Mouse (Mus musculus) stomach, embryonic 15.5 days (tissue): ENCODE results near the gene Tuba3a. TPM values are rescaled to one million over a fixed set of nuclear protein-coding genes. Genes with fewer than 3 reads are reported as not detected.

Source experiments
- ATAC-seq: fragments of 200-750 bp; cut with Nextera tagmentation; 2 replicates; pipeline ENCODE4 v1.8.0; 2017; ENCODE audit warnings: low read depth, moderate number of reproducible peaks, moderate TSS enrichment; ENCODE audit not compliant: insufficient read depth, low FRiP score
- H3K27ac ChIP-seq: fragments of 300-500 bp; sonication (generic); 2 replicates; pipeline ENCODE4 v1.5.1; 2015; ENCODE audit warnings: mild to moderate bottlenecking, inconsistent platforms
- H3K27me3 ChIP-seq: fragments of 300-500 bp; sonication (generic); replicated peaks from 2 replicates; pipeline ENCODE4 v1.6.1; 2015; ENCODE audit warnings: inconsistent platforms
- H3K36me3 ChIP-seq: fragments of 300-500 bp; sonication (generic); 2 replicates; pipeline ENCODE4 v1.6.1; 2015; ENCODE audit warnings: inconsistent platforms
- H3K4me1 ChIP-seq: fragments of 300-500 bp; sonication (generic); 2 replicates; pipeline ENCODE4 v1.6.1; 2015; ENCODE audit warnings: inconsistent platforms
- H3K4me2 ChIP-seq: fragments of 300-500 bp; sonication (generic); 2 replicates; pipeline ENCODE4 v1.6.1; 2015; ENCODE audit warnings: mild to moderate bottlenecking, inconsistent platforms
- H3K4me3 ChIP-seq: fragments of 300-500 bp; sonication (generic); replicated peaks from 2 replicates; pipeline ENCODE4 v1.5.1; 2015; ENCODE audit warnings: inconsistent platforms
- H3K9ac ChIP-seq: fragments of 300-500 bp; sonication (generic); 2 replicates; pipeline ENCODE4 v1.6.1; 2015; ENCODE audit warnings: inconsistent platforms
- H3K9me3 ChIP-seq: fragments of 300-500 bp; sonication (generic); 2 replicates; pipeline ENCODE4 v1.6.1; 2016; ENCODE audit warnings: inconsistent platforms
- WGBS: fragments of 180-500 bp; shearing (Covaris S2); methylation state at CpG from one replicate; pipeline ENCODE4 v1.1.7; 2015; 5-methylcytosine and 5-hydroxymethylcytosine counted together
- polyA plus RNA-seq: library from polyadenylated mRNA; unstranded; fragments of >200 nt; fragmentation: Nextera tagmentation; extraction: Ambion mirVana; gene quantifications from 2 replicates; pipeline ENCODE4 v1.2.1, GENCODE M21; 2015

Tuba3a gene
- polyA plus RNA-seq, 1 experiment from 2014 or later = 0.12 TPM

- Histone ChIP-seq H3K4me2 (no peak overlapping the region), H3K9me3 (no peaks in the 10 kb centered on the region), H3K27me3 (no peaks in the 10 kb centered on the region), H3K36me3 (no peaks in the 10 kb centered on the region), H3K9ac (no peak overlapping the region), H3K27ac (no peak overlapping the region), H3K4me1 (no peaks in the 10 kb centered on the region), H3K4me3 (no peak overlapping the region)
- WGBS = 75% methylated on average over 8 of the region's 8 CpGs
- ATAC-seq = no peak
Measured at GRCm38 (mm10) chr6:125256222-125256966, 29.4 kb downstream of the Tuba3a start.

- no peak overlapping the region for H3K9ac ChIP-seq
- H3K9me3 ChIP-seq = no peaks in the 10 kb centered on the region
- H3K36me3 ChIP-seq = no peaks in the 10 kb centered on the region
- no peak for ATAC-seq
- H3K4me1 ChIP-seq = no peaks in the 10 kb centered on the region
- H3K27me3 ChIP-seq = no peaks in the 10 kb centered on the region
- 78% methylated on average over 7 of the region's 7 CpGs for WGBS
- no peak overlapping the region for H3K4me2 ChIP-seq
- no peak overlapping the region for H3K27ac ChIP-seq
- no peak overlapping the region for H3K4me3 ChIP-seq
Measured at GRCm38 (mm10) chr6:125255516-125256044, 30.3 kb downstream of the Tuba3a start.

GRCm38 (mm10) chr6:125253863-125254715 is 31.8 kb downstream of the Tuba3a start:
- no peak overlapping the region for H3K27ac ChIP-seq

GRCm38 (mm10) chr6:125252711-125253110 is 33.1 kb downstream of the Tuba3a start:
- H3K9me3 ChIP-seq = no peaks in the 10 kb centered on the region
- no peaks in the 10 kb centered on the region for H3K27me3 ChIP-seq
- H3K27ac ChIP-seq = no peak overlapping the region
- no peak overlapping the region for H3K4me2 ChIP-seq
- H3K9ac ChIP-seq = no peak overlapping the region
- H3K4me3 ChIP-seq = no peak overlapping the region
- ATAC-seq = no peak
- H3K36me3 ChIP-seq = no peaks in the 10 kb centered on the region
- H3K4me1 ChIP-seq = no peaks in the 10 kb centered on the region
- 82% methylated on average over 8 of the region's 8 CpGs for WGBS

More at GRCm38 (mm10) chr6:125253863-125254715, 31.8 kb downstream of the Tuba3a start:
- Histone ChIP-seq H3K9me3 (no peaks in the 10 kb centered on the region), H3K4me1 (no peaks in the 10 kb centered on the region), H3K4me2 (no peak overlapping the region), H3K4me3 (no peak overlapping the region), H3K9ac (no peak overlapping the region), H3K27me3 (no peaks in the 10 kb centered on the region), H3K36me3 (no peaks in the 10 kb centered on the region)
- WGBS = 73% methylated on average over 14 of the region's 14 CpGs
- no peak for ATAC-seq

GRCm38 (mm10) chr6:125252285-125252684 is 33.6 kb downstream of the Tuba3a start:
- H3K4me1 ChIP-seq = no peaks in the 10 kb centered on the region
- no peaks in the 10 kb centered on the region for H3K36me3 ChIP-seq
- no peak overlapping the region for H3K27ac ChIP-seq
- H3K9ac ChIP-seq = no peak overlapping the region
- no peak overlapping the region for H3K4me2 ChIP-seq
- no peak for ATAC-seq
- no peaks in the 10 kb centered on the region for H3K27me3 ChIP-seq
- WGBS = 77% methylated on average over 3 of the region's 3 CpGs
- no peak overlapping the region for H3K4me3 ChIP-seq
- no peaks in the 10 kb centered on the region for H3K9me3 ChIP-seq

GRCm38 (mm10) chr6:125244551-125244950 is 41.3 kb downstream of the Tuba3a start:
- no peaks in the 10 kb centered on the region for H3K4me1 ChIP-seq
- no peaks in the 10 kb centered on the region for H3K27me3 ChIP-seq
- H3K9me3 ChIP-seq = no peaks in the 10 kb centered on the region
- WGBS = 35% methylated on average over 1 of the region's 1 CpGs
- no peak overlapping the region for H3K9ac ChIP-seq
- no peak for ATAC-seq
- no peaks in the 10 kb centered on the region for H3K36me3 ChIP-seq
- H3K4me3 ChIP-seq = no peak overlapping the region
- H3K27ac ChIP-seq = no peak overlapping the region
- H3K4me2 ChIP-seq = no peak overlapping the region

- WGBS = 72% methylated on average over 8 of the region's 8 CpGs
- no peaks in the 10 kb centered on the region for H3K9me3 ChIP-seq
- no peak for ATAC-seq
Measured at GRCm38 (mm10) chr6:125241566-125241965, 44.3 kb downstream of the Tuba3a start.

GRCm38 (mm10) chr6:125240617-125241016 is 45.2 kb downstream of the Tuba3a start:
- no peak for ATAC-seq
- WGBS = 81% methylated on average over 5 of the region's 5 CpGs
- Histone ChIP-seq H3K9me3 (no peaks in the 10 kb centered on the region), H3K27ac (no peak overlapping the region), H3K4me3 (no peak overlapping the region), H3K4me2 (no peak overlapping the region), H3K36me3 (no peaks in the 10 kb centered on the region), H3K9ac (no peak overlapping the region), H3K4me1 (no peaks in the 10 kb centered on the region), H3K27me3 (no peaks in the 10 kb centered on the region)

More at GRCm38 (mm10) chr6:125241566-125241965, 44.3 kb downstream of the Tuba3a start:
- Histone ChIP-seq H3K27me3 (no peaks in the 10 kb centered on the region), H3K4me3 (no peak overlapping the region), H3K4me2 (no peak overlapping the region), H3K4me1 (no peaks in the 10 kb centered on the region), H3K9ac (no peak overlapping the region), H3K27ac (no peak overlapping the region), H3K36me3 (no peaks in the 10 kb centered on the region)

- WGBS = 86% methylated on average over 5 of the region's 5 CpGs
Measured at GRCm38 (mm10) chr6:125239547-125239946, 46.3 kb downstream of the Tuba3a start.

GRCm38 (mm10) chr6:125238396-125238795 is 47.4 kb downstream of the Tuba3a start:
- 51% methylated on average over 6 of the region's 6 CpGs for WGBS
- ATAC-seq = no peak

More at GRCm38 (mm10) chr6:125239547-125239946, 46.3 kb downstream of the Tuba3a start:
- H3K9me3 ChIP-seq = no peaks in the 10 kb centered on the region
- H3K27me3 ChIP-seq = no peaks in the 10 kb centered on the region
- no peak overlapping the region for H3K4me3 ChIP-seq
- no peak overlapping the region for H3K27ac ChIP-seq
- H3K4me2 ChIP-seq = no peak overlapping the region
- H3K9ac ChIP-seq = no peak overlapping the region
- ATAC-seq = no peak
- no peaks in the 10 kb centered on the region for H3K4me1 ChIP-seq
- H3K36me3 ChIP-seq = no peaks in the 10 kb centered on the region

GRCm38 (mm10) chr6:125237421-125237820 is 48.4 kb downstream of the Tuba3a start:
- H3K9ac ChIP-seq = no peak overlapping the region
- H3K4me1 ChIP-seq = no peaks in the 10 kb centered on the region
- H3K36me3 ChIP-seq = no peaks in the 10 kb centered on the region
- H3K27me3 ChIP-seq = no peaks in the 10 kb centered on the region
- no peaks in the 10 kb centered on the region for H3K9me3 ChIP-seq
- WGBS = 77% methylated on average over 4 of the region's 4 CpGs
- H3K4me2 ChIP-seq = no peak overlapping the region
- no peak overlapping the region for H3K27ac ChIP-seq
- ATAC-seq = no peak
- no peak overlapping the region for H3K4me3 ChIP-seq

More at GRCm38 (mm10) chr6:125238396-125238795, 47.4 kb downstream of the Tuba3a start:
- H3K36me3 ChIP-seq = no peaks in the 10 kb centered on the region
- H3K4me3 ChIP-seq = no peak overlapping the region
- H3K9ac ChIP-seq = no peak overlapping the region
- no peak overlapping the region for H3K27ac ChIP-seq
- H3K4me2 ChIP-seq = no peak overlapping the region
- H3K9me3 ChIP-seq = no peaks in the 10 kb centered on the region
- no peaks in the 10 kb centered on the region for H3K4me1 ChIP-seq
- H3K27me3 ChIP-seq = no peaks in the 10 kb centered on the region

- no peaks in the 10 kb centered on the region for H3K9me3 ChIP-seq
- no peak for ATAC-seq
- H3K27ac ChIP-seq = no peak within 1 kb of the TSS
- 45% methylated on average over 6 of the region's 6 CpGs for WGBS
- H3K4me1 ChIP-seq = peaks cover 4% of the 10 kb centered on the region
- H3K27me3 ChIP-seq = no peaks in the 10 kb centered on the region
- no peak within 1 kb of the TSS for H3K9ac ChIP-seq
- no peak within 1 kb of the TSS for H3K4me2 ChIP-seq
- H3K4me3 ChIP-seq = no peak within 1 kb of the TSS
- H3K36me3 ChIP-seq = no peaks in the 10 kb centered on the region
Measured at GRCm38 (mm10) chr6:125236782-125237181, 49.1 kb downstream of the Tuba3a start, which contains the start of gene Cd27. Cd27 (minus strand) TSS chr6:125237010.
